Mouse (Mus musculus): Measurements from ENCODE around the gene Ebi3.

DNA sequence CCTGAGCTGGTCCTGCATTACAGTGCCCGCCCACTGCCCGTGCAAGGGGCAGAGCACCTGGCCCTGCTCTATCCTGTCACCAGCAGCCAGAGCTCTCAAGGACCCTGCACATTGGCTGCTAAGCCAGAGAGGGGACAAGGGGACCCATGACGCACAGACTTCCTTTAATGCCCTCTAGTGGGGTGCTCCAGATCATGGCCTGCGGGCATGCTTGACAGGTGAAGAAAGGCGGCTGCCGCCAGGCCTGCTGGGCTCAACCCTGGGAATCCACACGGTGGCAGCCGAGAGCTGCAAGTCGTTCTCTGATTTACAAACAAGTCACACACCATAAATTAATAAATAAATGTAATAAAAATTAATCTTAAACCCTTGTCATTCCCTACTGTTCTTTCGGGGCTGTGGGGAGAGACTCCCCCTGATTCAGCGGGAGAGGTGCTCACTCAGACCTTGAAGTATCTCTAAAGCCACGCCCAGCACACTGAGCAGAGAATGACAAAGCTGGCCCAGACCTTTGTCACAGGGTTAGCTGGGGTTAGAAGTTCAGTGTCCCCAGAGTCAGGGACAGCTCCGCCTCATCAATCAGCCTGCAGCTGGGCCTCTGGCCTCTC is 23.9 kb downstream of the Ebi3 start:
- peak; percentile 86 for TF ChIP-seq CTCF (IDR thresholded peaks at IDR 0.05)
- TF ChIP-seq EP300 (IDR thresholded peaks at IDR 0.05): no peak

All from lung, postnatal 0 days (tissue).